Mouse (Mus musculus) heart, embryonic 14.5 days (tissue): Measurements from ENCODE around the gene Rita1. TPM values are rescaled to one million over a fixed set of nuclear protein-coding genes. Genes with fewer than 3 reads are reported as not detected.

Experiments
- ATAC-seq: fragments of 200-750 bp; cut with Nextera tagmentation; 2 replicates; pipeline ENCODE4 v1.8.0; 2017; ENCODE audit warnings: low read depth, moderate TSS enrichment; ENCODE audit not compliant: insufficient number of reproducible peaks, insufficient read depth, low FRiP score
- H3K27ac ChIP-seq, 2 experiments: fragments of 200-500 bp in 1 of 2; fragments of 300-500 bp in 1 of 2; sonication (generic) in 1 of 2; replicated peaks in 1 of 2; 2 replicates each; pipeline ENCODE4 v1.5.1; 2012 to 2014; ENCODE audit warnings: low read depth in 2 of 2, low read length in 2 of 2, control low read depth in 1 of 2, mild to moderate bottlenecking in 1 of 2, mixed read lengths in 1 of 2; ENCODE audit not compliant: control insufficient read depth in 1 of 2, insufficient read depth in 1 of 2
- H3K27me3 ChIP-seq: fragments of 300-500 bp; sonication (generic); 2 replicates; pipeline ENCODE4 v1.6.1; 2014; ENCODE audit warnings: mild to moderate bottlenecking, low read length, control low read depth; ENCODE audit not compliant: control insufficient read depth, insufficient read depth
- H3K36me3 ChIP-seq: fragments of 300-500 bp; sonication (generic); 2 replicates; pipeline ENCODE4 v1.6.1; 2014; ENCODE audit warnings: mild to moderate bottlenecking, control low read depth, low read length, mixed read lengths; ENCODE audit not compliant: control insufficient read depth, insufficient read depth
- H3K4me1 ChIP-seq, 2 experiments: fragments of 200-500 bp in 1 of 2; fragments of 300-500 bp in 1 of 2; sonication (generic) in 1 of 2; 2 replicates each; pipeline ENCODE4 v1.6.1; 2012 to 2014; ENCODE audit warnings: low read length in 2 of 2, control low read depth in 1 of 2, mixed read lengths in 1 of 2; ENCODE audit not compliant: control insufficient read depth in 2 of 2, insufficient read depth in 2 of 2
- H3K4me2 ChIP-seq: fragments of 300-500 bp; sonication (generic); 2 replicates; pipeline ENCODE4 v1.6.1; 2014; ENCODE audit warnings: mild to moderate bottlenecking, low read length
- H3K4me3 ChIP-seq, 2 experiments: fragments of 200-500 bp in 1 of 2; fragments of 300-500 bp in 1 of 2; sonication (generic) in 1 of 2; 2 replicates each; pipeline ENCODE4 v1.5.1; 2012 to 2014; ENCODE audit warnings: low read length in 2 of 2, mild to moderate bottlenecking in 2 of 2, control low read depth in 1 of 2, low read depth in 1 of 2, moderate library complexity in 1 of 2; ENCODE audit not compliant: control insufficient read depth in 1 of 2, insufficient read depth in 1 of 2
- H3K9ac ChIP-seq: fragments of 300-500 bp; sonication (generic); 2 replicates; pipeline ENCODE4 v1.6.1; 2014; ENCODE audit warnings: mild to moderate bottlenecking, low read length
- H3K9me3 ChIP-seq: fragments of 300-500 bp; sonication (generic); 2 replicates; pipeline ENCODE4 v1.6.1; 2016; ENCODE audit warnings: low read length, control low read depth; ENCODE audit not compliant: control insufficient read depth
- WGBS: fragments of 180-500 bp; shearing (Covaris S2); extraction: QIAGEN DNeasy Blood & Tissue Kit; methylation state at CpG from one replicate; pipeline ENCODE4 v1.1.7; 2014; 5-methylcytosine and 5-hydroxymethylcytosine counted together
- polyA plus RNA-seq: library from polyadenylated mRNA; unstranded; fragments of >200 nt; fragmentation: Nextera tagmentation; extraction: Ambion mirVana; gene quantifications from 2 replicates; pipeline ENCODE4 v1.2.1, GENCODE M21; 2014

Rita1 gene
- polyA plus RNA-seq, 1 experiment from 2014 or later, result 5.6 TPM

DNA sequence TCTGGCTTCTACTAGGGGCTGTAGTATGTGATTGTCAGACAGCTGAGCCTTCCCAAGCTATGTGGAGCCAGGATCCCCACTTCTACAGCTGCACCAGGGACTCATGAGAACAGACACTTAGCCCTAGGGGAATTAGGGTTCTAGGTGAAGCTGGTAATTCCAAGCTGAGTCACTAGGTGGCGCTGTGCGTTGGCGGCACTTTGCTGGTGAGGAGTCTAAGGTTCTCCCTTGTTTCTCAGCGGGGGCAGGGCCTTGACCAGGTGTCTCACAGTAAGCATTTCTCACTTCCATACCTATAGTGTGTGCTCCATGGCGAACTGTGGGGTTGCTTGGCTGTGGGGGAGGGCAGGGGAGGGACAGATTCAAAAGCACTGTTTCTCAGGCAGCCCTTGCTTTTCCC, 6.8 kb upstream of the Rita1 start:
- Histone ChIP-seq H3K4me3 (no peak overlapping the region), H3K4me2 (no peak overlapping the region), H3K9me3 (no peaks in the 10 kb centered on the region), H3K27ac (no peak overlapping the region), H3K4me1 (peaks cover 0 to 9% of the 10 kb centered on the region in 2 experiments; a peak in 1 of 4 replicates), H3K27me3 (no peaks in the 10 kb centered on the region), H3K36me3 (peaks cover 80% of the 10 kb centered on the region), H3K9ac (no peak overlapping the region)
- 14% methylated on average over 5 of the region's 5 CpGs for WGBS
- ATAC-seq, result no peak

DNA sequence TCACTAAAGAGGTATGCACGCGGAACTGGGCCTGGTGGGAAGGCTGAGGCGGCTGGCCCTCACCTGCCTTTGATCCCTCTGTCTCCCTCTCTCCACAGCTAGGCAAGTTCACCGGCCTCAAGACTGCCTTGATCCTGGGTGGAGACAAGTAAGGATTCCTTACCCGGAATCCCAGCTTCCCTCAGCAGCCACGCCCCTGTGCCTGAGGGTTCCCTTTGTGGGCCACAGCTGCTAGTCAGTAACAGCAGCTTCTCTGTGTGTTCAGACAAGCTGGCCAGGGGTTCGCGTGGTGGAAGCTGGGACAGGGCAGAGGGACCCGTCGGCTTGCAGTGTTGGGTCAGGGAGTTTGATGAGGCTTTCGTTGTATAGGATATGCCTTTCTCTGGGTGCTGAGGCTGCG, 6.4 kb upstream of the Rita1 start:
- Histone ChIP-seq H3K4me1 (peaks cover 2 to 13% of the 10 kb centered on the region in 2 experiments; a peak in 3 of 4 replicates), H3K27me3 (no peaks in the 10 kb centered on the region), H3K4me3 (no peak overlapping the region), H3K4me2 (no peak overlapping the region), H3K36me3 (peaks cover 76% of the 10 kb centered on the region), H3K9me3 (no peaks in the 10 kb centered on the region), H3K9ac (no peak overlapping the region), H3K27ac (no peak overlapping the region)
- WGBS, result 79% methylated on average over 12 of the region's 12 CpGs
- no peak for ATAC-seq

GRCm38 (mm10) chr5:120615903-120616302, 3.5 kb upstream of the Rita1 start:
- H3K9ac ChIP-seq, result no peak overlapping the region
- no peaks in the 10 kb centered on the region for H3K9me3 ChIP-seq
- H3K4me1 ChIP-seq, result peaks cover 11 to 17% of the 10 kb centered on the region in 2 experiments
- H3K4me3 ChIP-seq, result no peak overlapping the region
- peaks cover 47% of the 10 kb centered on the region for H3K36me3 ChIP-seq
- H3K27me3 ChIP-seq, result no peaks in the 10 kb centered on the region
- no peak overlapping the region for H3K27ac ChIP-seq
- no peak for ATAC-seq
- 96% methylated on average over 4 of the region's 4 CpGs for WGBS
- H3K4me2 ChIP-seq, result no peak overlapping the region

GRCm38 (mm10) chr5:120612822-120613604, 624 bp upstream of the Rita1 start:
- Histone ChIP-seq H3K27me3 (no peaks in the 10 kb centered on the region), H3K4me1 (peaks cover 12 to 18% of the 10 kb centered on the region in 2 experiments), H3K9me3 (no peaks in the 10 kb centered on the region), H3K4me2 (peak overlapping the region; percentile 94), H3K9ac (peak overlapping the region; percentile 83), H3K36me3 (peaks cover 28% of the 10 kb centered on the region), H3K27ac (peak overlapping the region; percentile 81 to 94), H3K4me3 (peak overlapping the region; percentile 71 to 72)
- under 1% methylated on average over 69 of the region's 69 CpGs for WGBS
- peak; percentile 94 for ATAC-seq

- H3K27ac ChIP-seq, result no peak overlapping the region
- ATAC-seq, result no peak
- WGBS, result 45% methylated on average over 8 of the region's 8 CpGs
Measured at GRCm38 (mm10) chr5:120611416-120611815, 973 bp downstream of the Rita1 start.

DNA sequence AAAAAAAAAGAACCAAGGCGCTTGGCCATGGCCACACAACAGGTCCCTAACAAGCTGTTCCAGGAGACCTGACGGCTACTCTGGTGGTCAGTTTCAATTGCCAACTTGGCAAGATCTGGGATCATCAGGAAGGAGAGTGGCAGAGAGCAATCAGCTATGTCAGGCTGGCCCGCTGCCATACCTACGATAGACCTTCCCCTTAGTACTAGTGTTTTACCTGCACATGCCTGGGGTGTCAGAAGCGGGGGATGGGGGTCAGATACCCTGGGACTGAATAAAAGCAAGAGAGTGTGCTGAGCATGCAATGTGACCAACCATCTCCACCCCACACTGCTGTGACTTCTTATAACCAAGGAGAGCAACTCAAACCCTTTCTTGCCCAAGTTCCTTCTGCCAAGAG, 1.5 kb downstream of the Rita1 start:
- no peaks in the 10 kb centered on the region for H3K9me3 ChIP-seq
- peak overlapping the region; percentile 75; the same call in 1 of the 2 replicates for H3K9ac ChIP-seq
- no peak overlapping the region for H3K27ac ChIP-seq
- ATAC-seq, result no peak
- H3K36me3 ChIP-seq, result 0 out of 2 replicates have a peak, but pooled peaks cover 12% of the 10 kb centered on the region
- H3K27me3 ChIP-seq, result no peaks in the 10 kb centered on the region
- H3K4me2 ChIP-seq, result peak overlapping the region; percentile 94; the same call in 1 of the 2 replicates
- H3K4me1 ChIP-seq, result peaks cover 12 to 18% of the 10 kb centered on the region in 2 experiments
- 89% methylated on average over 5 of the region's 5 CpGs for WGBS
- H3K4me3 ChIP-seq, result no peak overlapping the region

More at GRCm38 (mm10) chr5:120611416-120611815, 973 bp downstream of the Rita1 start:
- no peaks in the 10 kb centered on the region for H3K9me3 ChIP-seq
- H3K4me3 ChIP-seq, result peak overlapping the region; percentile 71 to 72
- H3K9ac ChIP-seq, result peak overlapping the region; percentile 75
- no peaks in the 10 kb centered on the region for H3K27me3 ChIP-seq
- 0 out of 2 replicates have a peak, but pooled peaks cover 16% of the 10 kb centered on the region for H3K36me3 ChIP-seq
- peak overlapping the region; percentile 94 for H3K4me2 ChIP-seq
- H3K4me1 ChIP-seq, result peaks cover 12 to 18% of the 10 kb centered on the region in 2 experiments

- H3K4me3 ChIP-seq, result no peak overlapping the region
Measured at GRCm38 (mm10) chr5:120609246-120609775, 3.1 kb downstream of the Rita1 start.

More at GRCm38 (mm10) chr5:120609246-120609775, 3.1 kb downstream of the Rita1 start:
- no peak for ATAC-seq
- H3K9ac ChIP-seq, result no peak overlapping the region
- H3K27me3 ChIP-seq, result no peaks in the 10 kb centered on the region
- H3K4me2 ChIP-seq, result no peak overlapping the region
- H3K27ac ChIP-seq, result no peak overlapping the region
- H3K4me1 ChIP-seq, result peaks cover 16 to 23% of the 10 kb centered on the region in 2 experiments
- H3K36me3 ChIP-seq, result 0 out of 2 replicates have a peak, but pooled peaks cover 12% of the 10 kb centered on the region
- WGBS, result 77% methylated on average over 16 of the region's 16 CpGs
- no peaks in the 10 kb centered on the region for H3K9me3 ChIP-seq
